Mouse (Mus musculus) lung, postnatal 0 days (tissue): ENCODE measurements around the gene Mgat5. TPM values are rescaled to one million over a fixed set of nuclear protein-coding genes. Genes with fewer than 3 reads are reported as not detected.
A peak's percentile ranks its signal among the peaks of the same experiment; 100 is the strongest.

Source experiments
- ATAC-seq: fragments of 200-750 bp; cut with Nextera tagmentation; 2 replicates; pipeline ENCODE4 v1.8.0; 2017; ENCODE audit warnings: moderate library complexity
- DNase-seq: peaks from one replicate; pipeline ENCODE4 v3.0.0-alpha.2; 2016; ENCODE audit warnings: low spot score
- H3K27ac ChIP-seq: fragments of 300-500 bp; sonication (generic); 2 replicates; pipeline ENCODE4 v1.5.1; 2014; ENCODE audit warnings: antibody characterized with exemption, mild to moderate bottlenecking, low read length, mixed read lengths
- H3K27me3 ChIP-seq: fragments of 300-500 bp; sonication (generic); replicated peaks from 2 replicates; pipeline ENCODE4 v1.6.1; 2014; ENCODE audit warnings: low read length, mixed read lengths; ENCODE audit not compliant: insufficient read depth
- H3K36me3 ChIP-seq: fragments of 300-500 bp; sonication (generic); 2 replicates; pipeline ENCODE4 v1.6.1; 2014; ENCODE audit warnings: low read length, mixed read lengths; ENCODE audit not compliant: insufficient read depth
- H3K4me1 ChIP-seq: fragments of 300-500 bp; sonication (generic); 2 replicates; pipeline ENCODE4 v1.6.1; 2014; ENCODE audit warnings: antibody characterized with exemption, low read depth, low read length, mixed read lengths; ENCODE audit not compliant: insufficient read depth
- H3K4me2 ChIP-seq: fragments of 300-500 bp; sonication (generic); replicated peaks from 2 replicates; pipeline ENCODE4 v1.6.1; 2014; ENCODE audit warnings: low read depth, mild to moderate bottlenecking, low read length, moderate library complexity, mixed read lengths
- H3K4me3 ChIP-seq: fragments of 300-500 bp; sonication (generic); 2 replicates; pipeline ENCODE4 v1.5.1; 2014; ENCODE audit warnings: low read depth, low read length
- H3K9ac ChIP-seq: fragments of 300-500 bp; sonication (generic); replicated peaks from 2 replicates; pipeline ENCODE4 v1.6.1; 2014; ENCODE audit warnings: low read depth, mild to moderate bottlenecking
- H3K9me3 ChIP-seq: fragments of 300-500 bp; sonication (generic); 2 replicates; pipeline ENCODE4 v1.6.1; 2016; ENCODE audit warnings: low read length, mixed read lengths
- CTCF ChIP-seq: IDR thresholded peaks from 2 replicates; pipeline ENCODE4 v1.5.1; 2016; ENCODE audit warnings: antibody characterized with exemption, mild to moderate bottlenecking
- EP300 ChIP-seq: IDR thresholded peaks from 2 replicates; pipeline ENCODE4 v1.6.1; 2016; ENCODE audit warnings: antibody characterized with exemption, mild to moderate bottlenecking, control low read depth
- WGBS: fragments of 180-500 bp; shearing (Covaris S2); extraction: QIAGEN DNeasy Blood & Tissue Kit; methylation state at CpG from one replicate; pipeline ENCODE4 v1.1.7; 2014; 5-methylcytosine and 5-hydroxymethylcytosine counted together
- polyA plus RNA-seq: library from polyadenylated mRNA; unstranded; fragments of >200 nt; fragmentation: Nextera tagmentation; extraction: Ambion mirVana; gene quantifications from 2 replicates; pipeline ENCODE4 v1.2.1, GENCODE M21; 2015

The Mgat5 gene
- polyA plus RNA-seq, 1 experiment from 2014 or later, result 3.5 TPM

DNA sequence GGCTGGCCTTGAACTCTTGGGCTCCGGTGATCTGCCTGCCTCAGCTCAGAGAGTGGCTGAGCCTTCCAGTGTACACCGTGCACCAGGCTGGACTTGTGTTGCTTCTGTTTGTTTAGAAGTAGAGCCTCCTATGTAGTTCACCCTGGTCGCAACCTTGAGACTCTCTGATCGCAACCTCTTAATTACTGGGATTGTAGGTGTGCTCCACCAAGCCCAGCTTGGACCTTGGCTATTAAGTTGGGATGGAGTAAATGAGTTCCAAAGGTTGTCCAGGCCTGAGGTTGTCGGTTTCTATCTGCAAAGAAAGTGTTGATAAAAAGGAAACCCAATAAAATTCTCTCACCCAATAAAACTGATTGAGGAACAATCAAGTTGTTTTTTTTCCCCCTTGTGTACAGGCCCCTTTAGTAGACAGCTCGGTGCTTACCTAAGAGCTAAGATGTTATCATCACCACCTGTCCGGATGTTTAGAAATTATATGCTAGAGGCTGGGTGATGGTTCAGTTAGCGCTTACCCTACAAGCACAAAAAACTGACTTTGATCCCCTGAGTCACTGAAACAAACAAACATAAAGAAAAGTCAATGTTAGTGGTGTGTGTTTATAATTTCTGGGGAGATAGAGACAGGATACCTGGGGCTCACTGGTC, 9.9 kb downstream of the Mgat5 start:
- Histone ChIP-seq H3K27ac (no peak overlapping the region), H3K4me3 (no peak overlapping the region), H3K4me2 (no peak overlapping the region), H3K9me3 (no peaks in the 10 kb centered on the region), H3K36me3 (no peaks in the 10 kb centered on the region), H3K27me3 (no peaks in the 10 kb centered on the region), H3K4me1 (no peaks in the 10 kb centered on the region; the same call in 1 of the 2 replicates), H3K9ac (no peak overlapping the region)
- DNase-seq (no peak), ATAC-seq (no peak)
- 86% methylated on average over 8 of the region's 8 CpGs for WGBS
- TF ChIP-seq CTCF, result no peak
- TF ChIP-seq EP300, result no peak

DNA sequence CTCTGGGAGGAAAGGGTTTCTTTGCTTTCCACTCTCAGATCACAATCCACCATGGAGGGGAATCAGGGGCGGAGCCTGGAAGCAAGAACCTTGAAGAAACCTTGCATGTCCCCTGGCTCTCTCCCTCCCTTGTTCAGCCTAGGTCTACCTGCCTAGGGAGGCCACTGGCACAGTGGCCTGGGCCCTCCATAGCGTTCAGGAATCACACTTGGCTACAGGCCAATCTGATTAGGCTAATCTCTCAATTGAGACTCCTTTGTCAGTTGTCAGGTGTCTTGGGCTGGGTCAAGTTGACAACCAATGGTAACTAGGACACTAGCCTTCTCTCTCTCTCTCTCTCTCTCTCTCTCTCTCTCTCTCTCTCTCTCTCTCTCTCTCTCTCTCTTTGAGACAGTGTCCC, 12.2 kb downstream of the Mgat5 start:
- Histone ChIP-seq H3K27ac (no peak overlapping the region), H3K36me3 (no peaks in the 10 kb centered on the region), H3K4me1 (no peaks in the 10 kb centered on the region; the same call in 1 of the 2 replicates), H3K9me3 (no peaks in the 10 kb centered on the region), H3K4me2 (no peak overlapping the region), H3K27me3 (no peaks in the 10 kb centered on the region), H3K9ac (no peak overlapping the region), H3K4me3 (no peak overlapping the region)
- WGBS, result 51% methylated on average over 2 of the region's 2 CpGs
- ATAC-seq (peak; percentile 32; the same call in 1 of the 2 replicates), DNase-seq (no peak)
- TF ChIP-seq CTCF (no peak), EP300 (no peak)

DNA sequence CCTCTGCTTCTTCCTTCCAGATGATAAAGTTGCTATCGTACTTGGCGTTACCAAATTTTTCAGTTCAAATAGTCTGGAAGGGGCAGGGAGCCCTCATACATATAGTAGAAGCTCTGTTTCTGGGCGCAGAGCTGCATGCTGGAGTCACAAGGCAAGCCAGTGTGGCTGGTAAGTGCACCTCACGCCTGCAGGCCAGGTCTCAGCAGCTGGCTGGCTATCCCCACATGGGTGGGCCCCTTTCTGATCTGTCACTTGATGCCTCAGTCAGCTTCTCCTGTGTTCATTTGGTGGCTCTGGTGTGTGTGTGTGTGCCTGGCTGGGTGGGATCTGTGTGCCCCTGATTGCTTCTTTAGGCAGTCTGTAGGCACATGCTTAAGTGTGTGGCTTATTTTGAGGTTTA, 12.8 kb downstream of the Mgat5 start:
- H3K36me3 ChIP-seq, result no peaks in the 10 kb centered on the region
- DNase-seq (no peak), ATAC-seq (no peak)
- 71% methylated on average over 4 of the region's 4 CpGs for WGBS
- no peak overlapping the region for H3K4me3 ChIP-seq
- H3K9me3 ChIP-seq, result no peaks in the 10 kb centered on the region
- H3K9ac ChIP-seq, result no peak overlapping the region
- H3K4me2 ChIP-seq, result no peak overlapping the region
- H3K27ac ChIP-seq, result no peak overlapping the region
- no peaks in the 10 kb centered on the region for H3K27me3 ChIP-seq
- TF ChIP-seq CTCF (no peak), EP300 (no peak)
- no peaks in the 10 kb centered on the region; the same call in 1 of the 2 replicates for H3K4me1 ChIP-seq

DNA sequence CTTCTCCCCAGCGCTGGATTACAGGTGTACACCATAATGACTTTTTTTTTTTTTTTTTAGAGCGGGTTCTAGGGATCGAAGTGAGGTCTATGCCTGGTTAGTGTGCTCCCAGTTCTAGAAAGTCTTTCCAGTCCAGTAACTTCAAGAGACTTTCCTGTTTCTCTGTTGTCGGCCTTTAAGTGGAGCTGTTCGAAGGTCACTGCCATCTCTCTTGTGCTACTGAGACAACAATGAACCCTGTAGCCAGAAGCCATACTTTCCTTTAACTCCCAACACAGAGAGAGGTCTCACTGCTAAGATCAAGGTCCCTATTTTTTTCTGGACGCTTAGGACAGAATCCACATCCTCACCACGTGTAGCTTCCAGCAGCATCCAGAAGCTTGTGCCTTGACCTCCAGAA, 13.4 kb downstream of the Mgat5 start:
- Histone ChIP-seq H3K27ac (no peak overlapping the region), H3K4me3 (no peak overlapping the region), H3K4me2 (no peak overlapping the region), H3K36me3 (no peaks in the 10 kb centered on the region), H3K27me3 (no peaks in the 10 kb centered on the region), H3K9ac (no peak overlapping the region), H3K9me3 (no peaks in the 10 kb centered on the region), H3K4me1 (no peaks in the 10 kb centered on the region; the same call in 1 of the 2 replicates)
- WGBS, result 75% methylated on average over 7 of the region's 7 CpGs
- no peak for ATAC-seq
- DNase-seq, result no peak
- TF ChIP-seq CTCF (no peak), EP300 (no peak)

DNA sequence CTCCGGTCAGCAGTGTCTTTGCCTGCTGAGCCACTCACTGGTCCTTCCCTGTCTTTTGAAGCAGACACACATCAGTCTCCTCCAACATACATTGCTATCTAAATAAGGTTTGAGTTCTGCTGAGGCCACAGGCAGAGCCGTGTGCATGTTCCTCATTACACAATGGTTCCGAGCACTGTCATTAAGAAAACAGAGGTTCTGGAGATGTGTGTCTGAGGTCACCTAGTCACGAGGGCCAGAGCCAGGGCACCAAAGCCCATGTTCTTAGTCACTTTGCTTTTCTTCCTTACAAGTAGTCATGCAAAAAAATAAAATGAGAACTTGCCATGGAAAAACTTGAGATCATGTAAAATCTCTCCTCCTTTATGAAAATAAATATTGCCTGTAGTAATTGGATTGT, 14.3 kb downstream of the Mgat5 start:
- TF ChIP-seq CTCF, result no peak
- no peak for TF ChIP-seq EP300
- Histone ChIP-seq H3K27ac (no peak overlapping the region), H3K4me3 (no peak overlapping the region), H3K4me1 (no peaks in the 10 kb centered on the region; the same call in 1 of the 2 replicates), H3K36me3 (no peaks in the 10 kb centered on the region), H3K9ac (no peak overlapping the region), H3K9me3 (no peaks in the 10 kb centered on the region), H3K27me3 (no peaks in the 10 kb centered on the region), H3K4me2 (no peak overlapping the region)
- ATAC-seq (no peak), DNase-seq (no peak)
- WGBS, result 73% methylated on average over 4 of the region's 4 CpGs

DNA sequence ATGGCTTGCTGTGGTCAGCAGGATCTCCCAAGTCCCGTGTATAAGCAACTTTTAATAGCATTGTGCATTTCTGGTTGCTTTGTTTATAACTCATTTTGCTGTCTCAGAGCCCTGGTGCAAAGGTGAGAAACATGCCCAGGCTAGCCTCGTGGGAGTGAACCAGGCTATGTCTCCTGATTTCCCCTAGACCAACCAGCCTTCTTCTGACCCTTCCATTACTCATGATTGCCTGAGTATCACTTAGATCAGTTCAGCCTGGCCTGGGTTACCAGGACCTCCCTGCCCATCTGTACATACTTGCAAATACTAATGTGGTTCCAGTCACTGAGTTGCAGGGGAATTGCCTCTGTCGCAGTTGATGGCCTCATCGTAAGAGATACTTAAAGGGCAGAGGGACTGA, 14.8 kb downstream of the Mgat5 start:
- no peak overlapping the region for H3K4me2 ChIP-seq
- no peak for TF ChIP-seq CTCF
- no peak for TF ChIP-seq EP300
- no peaks in the 10 kb centered on the region for H3K36me3 ChIP-seq
- no peak for ATAC-seq
- H3K4me1 ChIP-seq, result no peaks in the 10 kb centered on the region; the same call in 1 of the 2 replicates
- no peaks in the 10 kb centered on the region for H3K9me3 ChIP-seq
- no peak overlapping the region for H3K27ac ChIP-seq
- no peak overlapping the region for H3K4me3 ChIP-seq
- no peak overlapping the region for H3K9ac ChIP-seq
- 77% methylated on average over 4 of the region's 4 CpGs for WGBS
- no peak for DNase-seq
- no peaks in the 10 kb centered on the region for H3K27me3 ChIP-seq
